Mouse (Mus musculus): Measurements from ENCODE around the gene Zfp710.

- no peak for TF ChIP-seq POLR2A (IDR thresholded peaks at IDR 0.05; ENCODE audit: control insufficient read depth in 1 of 2, insufficient read depth in 1 of 2, low read depth in 1 of 2, low read length in 2 of 2, poor library complexity in 1 of 2)
- no peak for TF ChIP-seq TBP (IDR thresholded peaks at IDR 0.05; ENCODE audit: low read depth, low read length)
- TF ChIP-seq MAX (IDR thresholded peaks at IDR 0.05; ENCODE audit: low read length), result no peak
- no peak for TF ChIP-seq JUND (IDR thresholded peaks at IDR 0.05; ENCODE audit: low read depth, low read length)
- no peak for TF ChIP-seq CTCF (IDR thresholded peaks at IDR 0.05 in 2 of 3, conservative IDR thresholded peaks at IDR 0.05 in 1 of 3; ENCODE audit: control insufficient read depth in 1 of 3, insufficient read depth in 1 of 3, low read depth in 2 of 3, low read length in 3 of 3, poor library complexity in 1 of 3, severe bottlenecking in 1 of 3)
- no peak for TF ChIP-seq UBTF (IDR thresholded peaks at IDR 0.05; ENCODE audit: borderline replicate concordance, insufficient read depth, low read depth, low read length)
- no peak for TF ChIP-seq RCOR1 (IDR thresholded peaks at IDR 0.05; ENCODE audit: low read depth, low read length)
- TF ChIP-seq NELFE (IDR thresholded peaks at IDR 0.05; ENCODE audit: low read depth, low read length), result no peak
- no peak for TF ChIP-seq RAD21 (IDR thresholded peaks at IDR 0.05; ENCODE audit: low read depth, low read length)
- TF ChIP-seq MXI1 (IDR thresholded peaks at IDR 0.05; ENCODE audit: low read depth, low read length), result no peak
- TF ChIP-seq USF2 (IDR thresholded peaks at IDR 0.05; ENCODE audit: borderline replicate concordance in 1 of 2, insufficient read depth in 1 of 2, low read depth in 1 of 2, low read length in 2 of 2), result no peak
Observed at GRCm38 (mm10) chr7:80121083-80121482, 96.5 kb downstream of the Zfp710 start.

Measured in MEL (cell line).